Mouse (Mus musculus): Measurements from ENCODE around the gene Eif4a2. TPM values are rescaled to one million over a fixed set of nuclear protein-coding genes. Genes with fewer than 3 reads are reported as not detected.

Gene Eif4a2
- total RNA-seq, 2 experiments from 2014 or later: 405 to 416 TPM

GRCm38 (mm10) chr16:23103038-23103745 lies 4.1 kb upstream of the Eif4a2 start:
- DNase-seq (ENCODE audit: low spot score): no peak

GRCm38 (mm10) chr16:23103841-23104240 lies 3.4 kb upstream of the Eif4a2 start:
- DNase-seq (ENCODE audit: low spot score): no peak

- no peak for DNase-seq (ENCODE audit: low spot score)
Measured at GRCm38 (mm10) chr16:23106121-23106520, 1.1 kb upstream of the Eif4a2 start.

DNA sequence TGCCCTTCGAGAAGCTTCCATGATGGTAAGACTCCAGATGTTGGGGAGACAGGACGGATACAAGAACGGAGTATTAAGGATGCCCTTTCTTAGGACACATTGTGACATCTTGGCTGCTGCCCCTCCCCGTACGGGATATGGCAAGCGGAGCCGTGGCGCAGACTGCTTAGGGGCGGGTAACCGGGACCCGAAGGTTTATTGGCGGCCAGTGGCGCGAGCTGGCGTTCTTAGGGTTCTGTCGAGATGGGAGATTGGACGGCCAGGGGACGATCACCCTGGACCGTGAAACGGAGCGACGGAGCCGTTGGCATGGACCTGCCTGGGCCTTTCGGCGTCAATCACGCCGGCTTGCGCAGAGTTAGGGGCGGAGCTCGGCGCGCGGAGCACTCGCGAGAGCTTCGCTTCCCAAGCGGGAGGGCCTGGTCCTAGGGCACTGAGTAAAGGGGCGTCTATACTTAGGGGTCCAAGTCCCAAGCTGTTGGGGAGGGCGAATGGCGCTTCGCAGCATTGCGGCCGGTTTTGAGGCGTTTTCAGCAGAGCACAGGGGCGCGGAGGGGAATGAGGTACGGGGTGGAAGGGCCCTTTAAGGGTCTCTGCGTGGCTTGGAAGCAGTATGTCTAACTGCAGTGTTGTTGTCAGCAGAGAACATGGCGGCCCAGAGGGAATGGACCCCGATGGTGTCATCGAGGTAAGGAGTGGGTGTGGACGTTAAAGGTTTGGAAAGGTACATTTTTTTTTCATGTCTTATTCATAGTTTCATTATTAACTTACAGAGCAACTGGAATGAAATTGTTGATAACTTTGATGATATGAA lies 909 bp downstream of the Eif4a2 start:
- peak; percentile 83 for DNase-seq (ENCODE audit: low spot score)

DNA sequence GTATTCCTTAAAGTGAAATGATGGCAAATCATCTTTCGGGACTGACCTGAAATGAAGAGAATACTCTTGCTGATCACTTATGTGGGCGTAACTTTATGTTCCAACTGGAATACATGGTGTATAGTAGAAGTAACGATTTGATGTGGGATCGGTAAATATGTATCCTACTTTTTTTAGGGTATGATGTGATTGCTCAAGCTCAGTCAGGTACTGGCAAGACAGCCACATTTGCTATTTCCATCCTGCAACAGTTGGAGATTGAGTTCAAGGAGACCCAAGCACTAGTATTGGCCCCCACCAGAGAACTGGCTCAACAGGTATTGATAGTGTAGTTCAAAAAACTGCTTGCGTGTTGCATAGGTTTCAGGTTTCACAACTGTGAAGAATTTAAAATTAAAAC lies 1.7 kb downstream of the Eif4a2 start:
- no peak for DNase-seq (ENCODE audit: low spot score)

GRCm38 (mm10) chr16:23109350-23110280 lies 2.4 kb downstream of the Eif4a2 start:
- DNase-seq (ENCODE audit: low spot score): no peak

GRCm38 (mm10) chr16:23112348-23112747 lies 5.1 kb downstream of the Eif4a2 start:
- DNase-seq (ENCODE audit: low spot score): no peak

GRCm38 (mm10) chr16:23112861-23113435 lies 5.7 kb downstream of the Eif4a2 start:
- no peak for DNase-seq (ENCODE audit: low spot score)

- DNase-seq (ENCODE audit: low spot score): no peak
Measured at GRCm38 (mm10) chr16:23113903-23114302, 6.7 kb downstream of the Eif4a2 start.

- DNase-seq (ENCODE audit: low spot score): no peak
Measured at GRCm38 (mm10) chr16:23114339-23115171, 7.3 kb downstream of the Eif4a2 start.

- no peak for DNase-seq (ENCODE audit: low spot score)
Measured at GRCm38 (mm10) chr16:23115486-23115885, 8.2 kb downstream of the Eif4a2 start.

GRCm38 (mm10) chr16:23117173-23117572 lies 9.9 kb downstream of the Eif4a2 start:
- DNase-seq (ENCODE audit: low spot score): no peak

DNA sequence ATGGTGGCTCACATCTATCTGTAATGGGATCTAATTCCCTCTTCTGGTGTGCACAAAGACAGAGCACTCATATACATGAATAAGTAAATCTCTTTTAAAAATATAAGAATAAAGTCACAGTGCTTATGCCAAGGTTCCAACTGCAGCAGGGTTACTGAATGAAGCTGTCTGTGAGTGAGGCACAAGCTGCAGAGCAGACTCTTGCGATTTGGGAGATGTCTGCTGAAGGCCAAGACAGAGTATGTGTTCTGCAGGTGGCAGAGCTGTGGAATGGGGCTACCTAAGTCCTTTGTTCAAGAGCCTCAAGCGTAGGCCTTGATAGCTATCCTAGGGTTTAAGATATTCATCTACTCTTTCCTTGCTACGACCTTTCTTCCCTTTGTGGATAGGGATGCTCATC lies 15.2 kb downstream of the Eif4a2 start:
- DNase-seq (ENCODE audit: low spot score): no peak

DNA sequence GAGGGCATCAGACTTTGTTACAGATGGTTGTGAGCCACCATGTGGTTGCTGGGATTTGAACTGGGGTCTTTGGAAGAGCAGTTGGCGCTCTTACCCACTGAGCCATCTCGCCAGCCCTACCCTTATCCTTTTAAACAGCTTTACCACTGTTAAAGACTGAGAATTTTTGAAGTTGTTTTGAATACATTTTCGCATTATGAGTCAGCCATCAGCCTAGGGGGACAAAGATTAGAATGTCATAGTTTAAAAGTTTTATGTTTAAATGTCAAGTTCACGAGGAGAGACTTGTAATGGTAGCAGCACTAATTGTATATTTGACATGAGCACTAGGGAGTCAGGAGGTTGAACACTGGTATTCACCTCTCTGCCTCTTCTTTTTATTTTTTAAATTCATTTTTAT lies 15.9 kb downstream of the Eif4a2 start:
- DNase-seq (ENCODE audit: low spot score): no peak

DNA sequence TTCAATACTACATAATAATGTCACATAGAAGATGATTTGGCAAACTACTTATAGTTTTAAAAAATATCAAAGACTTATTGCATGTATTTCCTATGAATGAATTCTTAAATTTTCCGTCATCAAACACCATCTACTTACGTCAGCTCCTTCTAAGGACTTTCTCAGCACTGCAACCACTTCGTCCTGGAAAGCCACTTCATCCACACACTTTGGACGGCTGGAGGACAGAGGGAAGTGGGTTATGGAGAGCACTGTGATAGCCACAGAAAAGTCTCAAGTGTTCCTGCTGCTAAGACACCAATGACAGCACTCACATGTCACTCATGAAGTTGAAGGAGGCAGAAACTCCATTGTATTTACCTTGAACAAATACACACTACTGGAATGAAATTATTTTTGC lies 17.2 kb downstream of the Eif4a2 start:
- no peak for DNase-seq (ENCODE audit: low spot score)

DNA sequence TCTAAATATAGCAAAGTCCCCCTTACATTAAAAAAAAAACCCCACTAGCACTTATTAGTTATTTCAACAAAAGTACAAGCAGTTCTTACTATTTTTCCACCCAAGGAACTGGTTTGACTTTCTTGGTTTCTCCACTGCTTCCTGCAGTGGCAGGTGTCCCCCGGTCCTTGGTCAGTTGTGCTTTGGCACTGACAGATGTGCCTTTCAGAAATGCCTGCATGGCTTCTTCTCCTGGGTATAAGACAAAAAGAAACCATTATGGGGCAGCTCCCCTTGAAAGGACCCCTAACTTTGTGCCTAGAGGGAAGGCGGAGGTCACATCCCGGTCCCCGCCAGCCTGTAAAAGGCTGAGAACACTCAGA lies 20.0 kb downstream of the Eif4a2 start:
- no peak for DNase-seq (ENCODE audit: low spot score)

GRCm38 (mm10) chr16:23127673-23128375 lies 20.6 kb downstream of the Eif4a2 start, which contains the start of gene Rfc4:
TSS of gene Rfc4 (minus strand) at chr16:23127737.
- DNase-seq (ENCODE audit: low spot score): peak; percentile 91

DNA sequence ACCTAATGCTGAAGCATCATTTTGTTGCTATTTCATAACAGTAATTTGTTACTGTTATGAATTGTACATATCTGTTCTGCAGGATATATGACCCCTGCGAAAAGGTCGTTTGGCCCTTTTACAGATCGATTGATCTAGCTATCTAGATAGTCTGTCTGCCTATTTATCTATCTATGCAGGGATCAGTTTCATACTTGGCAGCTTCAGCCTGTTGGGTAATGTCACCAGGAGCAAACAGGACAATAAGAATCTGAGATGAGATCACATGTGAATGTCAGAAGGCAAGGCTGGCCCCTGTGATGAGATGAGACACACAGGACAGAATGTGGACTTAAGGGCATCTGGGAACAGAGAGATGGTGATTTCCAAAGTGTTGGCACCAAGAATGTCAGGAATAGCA lies 23.1 kb downstream of the Eif4a2 start:
- no peak for DNase-seq (ENCODE audit: low spot score)

GRCm38 (mm10) chr16:23132336-23132735 lies 25.1 kb downstream of the Eif4a2 start:
- no peak for DNase-seq (ENCODE audit: low spot score)

All from gastrocnemius, adult 18-20 months (tissue).